Mouse (Mus musculus) lung, embryonic 16.5 days (tissue): Measurements from ENCODE around the gene Parp3. TPM values are rescaled to one million over a fixed set of nuclear protein-coding genes. Genes with fewer than 3 reads are reported as not detected.
A peak's percentile ranks its signal among the peaks of the same experiment; 100 is the strongest.

ENCODE experiments used
- ATAC-seq: fragments of 200-750 bp; cut with Nextera tagmentation; 2 replicates; pipeline ENCODE4 v1.8.0; 2017; ENCODE audit warnings: low read depth, mild to moderate bottlenecking, moderate library complexity
- H3K27ac ChIP-seq: fragments of 300-500 bp; sonication (generic); 2 replicates; pipeline ENCODE4 v1.5.1; 2014; ENCODE audit warnings: mild to moderate bottlenecking, control low read depth, low read length
- H3K27me3 ChIP-seq: fragments of 300-500 bp; sonication (generic); 2 replicates; pipeline ENCODE4 v1.6.1; 2014; ENCODE audit warnings: low read depth, low read length, mixed read lengths; ENCODE audit not compliant: control insufficient read depth, insufficient read depth
- H3K36me3 ChIP-seq: fragments of 300-500 bp; sonication (generic); 2 replicates; pipeline ENCODE4 v1.6.1; 2014; ENCODE audit warnings: low read length; ENCODE audit not compliant: control insufficient read depth, insufficient read depth
- H3K4me1 ChIP-seq: fragments of 300-500 bp; sonication (generic); replicated peaks from 2 replicates; pipeline ENCODE4 v1.6.1; 2014; ENCODE audit warnings: low read length, mixed read lengths; ENCODE audit not compliant: control insufficient read depth, insufficient read depth
- H3K4me2 ChIP-seq: fragments of 300-500 bp; sonication (generic); 2 replicates; pipeline ENCODE4 v1.6.1; 2014; ENCODE audit warnings: low read depth, low read length, control low read depth
- H3K4me3 ChIP-seq: fragments of 300-500 bp; sonication (generic); 2 replicates; pipeline ENCODE4 v1.5.1; 2014; ENCODE audit warnings: mild to moderate bottlenecking, low read length, control low read depth
- H3K9ac ChIP-seq: fragments of 300-500 bp; sonication (generic); 2 replicates; pipeline ENCODE4 v1.6.1; 2014; ENCODE audit warnings: low read length, control low read depth
- H3K9me3 ChIP-seq: fragments of 300-500 bp; sonication (generic); 2 replicates; pipeline ENCODE4 v1.6.1; 2016; ENCODE audit warnings: low read length; ENCODE audit not compliant: control insufficient read depth
- WGBS: fragments of 180-500 bp; shearing (Covaris S2); extraction: QIAGEN DNeasy Blood & Tissue Kit; methylation state at CpG from one replicate; pipeline ENCODE4 v1.1.7; 2014; 5-methylcytosine and 5-hydroxymethylcytosine counted together
- polyA plus RNA-seq: library from polyadenylated mRNA; unstranded; fragments of >200 nt; fragmentation: Nextera tagmentation; extraction: Ambion mirVana; gene quantifications from 2 replicates; pipeline ENCODE4 v1.2.1, GENCODE M21; 2015

Parp3 gene
- polyA plus RNA-seq, 1 experiment from 2014 or later: 4.7 TPM

DNA sequence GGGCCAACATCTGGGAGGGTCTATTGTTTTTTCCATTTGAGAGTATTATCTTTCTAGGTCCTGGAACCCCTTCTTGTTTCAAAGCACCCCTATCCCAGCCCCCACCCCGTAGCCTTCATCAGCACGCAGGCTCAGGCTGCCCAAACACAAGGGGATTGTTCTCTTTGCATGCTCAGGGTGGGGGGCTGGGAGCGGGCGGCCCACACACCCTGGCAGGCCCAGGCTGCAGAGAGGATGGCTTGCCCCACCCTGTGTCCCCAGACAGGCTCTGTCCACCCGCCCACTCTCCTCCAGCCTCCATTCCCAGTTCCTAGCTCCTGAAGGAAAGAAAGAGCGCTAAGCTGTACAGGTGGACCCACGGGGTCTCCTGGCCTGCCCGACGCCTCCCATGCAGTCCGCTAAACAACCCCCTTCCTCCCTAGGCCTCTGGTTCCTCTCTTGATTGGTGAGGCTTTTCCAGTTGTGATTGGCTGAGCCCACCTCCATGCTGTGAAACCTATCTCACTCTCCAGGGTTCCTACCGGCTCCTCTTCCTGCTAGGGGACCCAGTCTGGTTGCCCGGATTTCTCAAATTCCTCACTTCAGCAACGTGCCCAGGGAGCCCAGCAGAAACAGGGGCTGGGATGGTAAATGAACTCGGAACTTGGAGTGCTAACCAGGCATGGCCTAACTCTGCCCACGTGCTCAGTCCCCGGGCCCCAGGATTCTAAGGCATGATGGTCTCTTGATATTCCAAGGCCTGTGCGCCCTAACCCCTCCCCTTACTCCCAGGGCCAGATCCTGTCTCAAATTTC, 21.7 kb downstream of the Parp3 start:
- Histone ChIP-seq H3K36me3 (no peaks in the 10 kb centered on the region), H3K9me3 (no peaks in the 10 kb centered on the region), H3K4me1 (peaks cover 46% of the 10 kb centered on the region), H3K9ac (peak overlapping the region; percentile 82), H3K27ac (peak overlapping the region; percentile 70), H3K4me3 (peak overlapping the region; percentile 70), H3K4me2 (peak overlapping the region; percentile 88), H3K27me3 (no peaks in the 10 kb centered on the region)
- 4% methylated on average over 17 of the region's 17 CpGs for WGBS
- ATAC-seq: no peak

DNA sequence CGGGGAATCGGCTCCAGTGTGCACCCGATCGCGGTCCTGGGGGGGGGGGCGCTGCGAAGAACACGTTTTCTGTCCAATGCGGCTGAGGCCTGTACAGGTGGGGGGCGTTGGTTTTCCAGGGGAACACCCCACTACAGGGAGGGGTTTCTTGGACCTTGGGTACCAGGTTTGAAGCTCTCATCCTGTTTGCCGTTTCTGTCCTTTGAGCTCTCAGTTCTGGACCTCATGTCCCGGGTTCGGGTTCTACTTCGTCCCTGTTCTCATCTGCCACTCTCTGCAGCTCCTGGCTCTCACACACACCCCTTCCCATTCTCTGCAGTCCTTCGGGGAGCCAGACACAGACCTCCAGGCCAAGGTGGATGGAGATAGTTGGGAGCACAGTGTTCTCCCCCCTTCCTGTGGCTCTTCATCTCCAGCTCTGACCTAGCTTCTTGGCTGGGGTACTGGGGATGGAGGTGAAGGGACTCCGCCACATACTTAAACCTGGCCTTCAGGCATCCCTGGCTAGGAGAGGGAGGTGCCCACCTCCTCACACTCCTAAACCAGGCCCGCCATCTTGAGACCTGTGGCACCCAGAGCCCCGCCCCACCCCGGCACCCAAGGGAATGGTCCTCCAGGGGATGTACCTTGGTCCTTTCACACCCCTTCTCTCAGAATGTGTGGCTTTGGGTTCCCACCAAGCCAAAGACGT, 22.5 kb downstream of the Parp3 start:
- peak; percentile 10 for ATAC-seq
- Histone ChIP-seq H3K4me3 (peak overlapping the region; percentile 70), H3K4me1 (peaks cover 49% of the 10 kb centered on the region), H3K9ac (peak overlapping the region; percentile 82), H3K4me2 (peak overlapping the region; percentile 88), H3K36me3 (no peaks in the 10 kb centered on the region), H3K27me3 (no peaks in the 10 kb centered on the region), H3K9me3 (no peaks in the 10 kb centered on the region), H3K27ac (peak overlapping the region; percentile 83)
- 3% methylated on average over 18 of the region's 20 CpGs for WGBS

DNA sequence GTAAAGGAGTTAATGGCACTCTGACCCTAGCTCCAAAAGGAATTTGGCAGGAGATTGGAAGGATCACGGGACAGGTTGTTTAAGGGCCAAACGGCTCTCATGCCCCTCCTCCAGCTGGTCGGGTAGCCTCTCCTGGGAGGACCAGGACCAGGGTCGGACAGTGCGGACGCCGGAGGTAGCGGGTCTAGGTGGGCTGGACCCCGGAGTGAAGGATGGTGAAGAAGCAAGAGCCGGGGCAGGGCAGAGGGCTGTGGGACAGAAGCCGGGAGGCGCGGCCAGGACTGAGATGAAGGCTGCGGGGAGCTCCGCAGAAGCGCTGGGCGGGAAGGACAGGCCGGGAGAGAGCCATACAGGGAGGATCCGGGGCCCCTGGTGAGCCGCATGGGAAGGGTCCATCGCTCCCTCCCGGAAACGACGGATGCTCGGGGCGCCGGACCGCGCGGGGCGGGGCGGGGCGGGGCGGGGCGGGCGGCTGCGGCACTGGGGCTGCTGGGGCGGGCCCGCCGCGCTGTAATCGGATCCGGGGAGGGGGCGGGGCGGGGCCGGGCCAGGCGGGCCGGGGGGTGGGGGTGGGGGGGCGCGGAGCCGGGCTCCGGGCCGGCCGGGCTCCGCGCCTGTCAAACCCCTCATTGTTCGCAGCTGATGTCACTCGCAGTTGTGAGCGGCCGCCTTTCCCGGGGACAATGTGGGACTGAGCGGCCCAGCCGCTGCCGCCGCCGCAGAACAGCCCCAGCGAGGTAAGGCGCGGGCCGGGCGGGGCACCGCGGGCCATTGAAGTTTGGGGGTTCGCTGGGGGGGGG, 23.3 kb downstream of the Parp3 start, which contains the start of gene Pcbp4:
TSS of gene Pcbp4 (plus strand) at position 21 of the 800 bp plus-strand sequence.
- H3K4me2 ChIP-seq: peak within 1 kb of the TSS; percentile 88
- H3K4me3 ChIP-seq: peak within 1 kb of the TSS; percentile 70
- H3K9ac ChIP-seq: peak within 1 kb of the TSS; percentile 82
- H3K27me3 ChIP-seq: no peaks in the 10 kb centered on the region
- H3K4me1 ChIP-seq: peaks cover 53% of the 10 kb centered on the region
- peak within 1 kb of the TSS; percentile 83 for H3K27ac ChIP-seq
- peak; percentile 73 for ATAC-seq
- no peaks in the 10 kb centered on the region for H3K9me3 ChIP-seq
- H3K36me3 ChIP-seq: no peaks in the 10 kb centered on the region
- under 1% methylated on average over 44 of the region's 74 CpGs for WGBS

DNA sequence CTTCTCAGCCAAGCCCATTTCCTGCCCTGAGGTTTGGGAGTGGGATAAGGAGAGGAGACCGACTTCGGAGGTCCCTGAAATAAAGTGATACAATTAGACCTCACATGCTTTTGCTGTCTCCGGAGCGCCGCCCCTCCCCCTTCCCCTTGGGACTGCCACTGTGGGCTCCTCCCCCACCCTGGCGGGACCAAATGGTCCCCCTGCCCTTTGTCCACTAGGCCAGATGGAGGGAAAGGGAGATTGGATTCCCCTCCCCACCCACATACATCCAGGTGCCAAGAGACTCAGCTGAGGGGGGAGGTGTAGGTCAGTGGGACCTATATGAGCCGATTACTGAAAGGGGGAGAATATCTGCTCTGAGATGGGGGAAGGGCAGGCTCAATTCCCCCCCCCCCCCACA, 23.9 kb downstream of the Parp3 start:
- no peaks in the 10 kb centered on the region for H3K36me3 ChIP-seq
- WGBS: 4% methylated on average over 7 of the region's 7 CpGs

DNA sequence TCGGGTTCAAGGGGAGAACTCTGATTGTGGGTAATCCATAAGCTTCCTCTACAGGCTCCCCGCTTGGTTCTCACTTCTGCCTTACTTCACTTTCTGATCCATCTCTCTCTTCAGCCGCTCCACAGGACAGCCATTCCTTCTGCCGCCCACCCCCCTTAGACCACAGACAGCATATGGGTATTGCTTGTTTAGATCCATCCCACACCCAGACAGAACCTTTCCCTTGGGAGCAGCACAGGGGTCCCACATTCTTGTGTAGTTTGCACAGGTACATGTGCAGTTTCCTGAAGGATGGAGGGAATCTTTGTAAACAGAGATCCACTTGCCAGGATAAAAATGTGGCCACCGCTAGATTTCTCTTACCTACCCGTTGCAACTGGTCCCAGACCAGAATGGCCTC, 24.4 kb downstream of the Parp3 start:
- Histone ChIP-seq H3K9me3 (no peaks in the 10 kb centered on the region), H3K27ac (no peak overlapping the region), H3K36me3 (no peaks in the 10 kb centered on the region), H3K4me1 (peaks cover 62% of the 10 kb centered on the region), H3K27me3 (no peaks in the 10 kb centered on the region), H3K9ac (no peak overlapping the region), H3K4me2 (no peak overlapping the region), H3K4me3 (no peak overlapping the region)
- 47% methylated on average over 6 of the region's 6 CpGs for WGBS
- no peak for ATAC-seq

More for the DNA sequence above, 23.9 kb downstream of the Parp3 start:
- H3K27ac ChIP-seq: no peak overlapping the region
- peak overlapping the region; percentile 75 for H3K9ac ChIP-seq
- H3K4me3 ChIP-seq: peak overlapping the region; percentile 70
- no peaks in the 10 kb centered on the region for H3K27me3 ChIP-seq
- ATAC-seq: no peak
- H3K4me2 ChIP-seq: peak overlapping the region; percentile 88
- H3K4me1 ChIP-seq: peaks cover 59% of the 10 kb centered on the region
- no peaks in the 10 kb centered on the region for H3K9me3 ChIP-seq

DNA sequence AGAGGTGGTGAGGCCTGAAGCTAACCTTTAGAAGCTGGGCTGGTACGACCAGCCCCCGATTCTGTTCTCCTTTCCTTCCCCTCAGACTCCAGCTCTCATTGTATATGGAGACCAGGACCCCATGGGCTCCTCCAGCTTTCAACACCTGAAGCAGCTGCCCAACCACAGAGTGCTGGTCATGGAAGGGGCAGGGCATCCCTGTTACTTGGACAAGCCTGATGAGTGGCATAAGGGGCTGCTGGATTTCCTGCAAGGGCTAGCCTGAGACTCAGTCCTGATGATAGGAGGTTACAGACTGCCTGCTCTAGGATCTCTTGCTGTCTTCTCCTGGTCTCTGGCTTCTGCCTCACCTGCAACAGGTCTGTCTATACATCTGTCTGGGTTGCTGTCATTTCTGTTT, 24.9 kb downstream of the Parp3 start:
- Histone ChIP-seq H3K9ac (no peak overlapping the region), H3K4me1 (peaks cover 60% of the 10 kb centered on the region), H3K27ac (no peak overlapping the region), H3K36me3 (no peaks in the 10 kb centered on the region), H3K4me2 (no peak overlapping the region), H3K4me3 (no peak overlapping the region), H3K27me3 (no peaks in the 10 kb centered on the region), H3K9me3 (no peaks in the 10 kb centered on the region)
- 41% methylated on average over 2 of the region's 2 CpGs for WGBS
- no peak for ATAC-seq

DNA sequence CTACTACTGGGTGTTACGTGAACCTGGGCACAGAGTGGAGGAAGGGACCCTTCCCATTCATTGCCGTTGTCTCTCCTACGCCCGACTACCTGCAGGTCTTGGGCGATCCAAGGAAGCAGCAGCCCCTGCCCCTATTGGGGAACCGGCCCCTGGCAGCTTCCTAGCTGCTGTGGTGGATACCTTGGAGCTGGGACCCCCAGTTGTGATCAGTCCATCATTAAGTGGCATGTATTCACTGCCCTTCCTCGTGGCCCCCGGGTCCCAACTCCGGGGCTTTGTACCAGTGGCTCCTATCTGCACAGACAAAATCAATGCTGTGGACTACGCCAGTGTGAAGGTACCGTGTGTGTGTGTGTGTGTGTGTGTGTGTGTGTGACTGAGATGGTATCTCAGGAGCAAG, 25.5 kb downstream of the Parp3 start:
- no peaks in the 10 kb centered on the region for H3K27me3 ChIP-seq
- no peak for ATAC-seq
- no peaks in the 10 kb centered on the region for H3K9me3 ChIP-seq
- H3K4me2 ChIP-seq: no peak overlapping the region
- H3K27ac ChIP-seq: no peak overlapping the region
- H3K9ac ChIP-seq: no peak overlapping the region
- no peak overlapping the region for H3K4me3 ChIP-seq
- peaks cover 58% of the 10 kb centered on the region for H3K4me1 ChIP-seq
- H3K36me3 ChIP-seq: no peaks in the 10 kb centered on the region
- 61% methylated on average over 11 of the region's 11 CpGs for whole genome bisulfite sequencing

DNA sequence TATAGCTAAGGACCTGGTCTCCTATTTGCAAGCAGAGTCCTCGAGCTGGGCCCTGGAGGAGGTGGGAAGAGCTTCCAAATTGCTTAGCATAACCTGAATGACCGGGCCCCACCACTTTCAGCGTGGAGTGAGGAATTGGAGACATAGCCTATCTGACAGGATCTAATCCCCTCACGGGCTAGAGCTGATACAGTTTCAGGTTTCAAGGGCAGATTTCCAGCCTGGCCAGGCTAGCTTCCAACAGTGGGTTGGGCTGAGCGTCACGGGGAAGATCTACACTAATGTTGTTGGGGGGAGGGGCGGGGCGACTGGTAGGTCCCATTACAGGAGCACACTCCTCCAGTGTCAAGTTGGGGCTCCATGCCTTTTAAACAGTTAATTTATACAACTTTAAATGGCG, 26.1 kb downstream of the Parp3 start:
- 7% methylated on average over 9 of the region's 9 CpGs for WGBS
- peak overlapping the region; percentile 18 for H3K27ac ChIP-seq
- 0 out of 2 replicates have a peak, but pooled peaks have one; percentile 8 for ATAC-seq
- no peak overlapping the region for H3K4me3 ChIP-seq
- H3K4me2 ChIP-seq: no peak overlapping the region; the same call in 1 of the 2 replicates
- H3K4me1 ChIP-seq: peaks cover 54% of the 10 kb centered on the region
- no peaks in the 10 kb centered on the region for H3K9me3 ChIP-seq
- H3K27me3 ChIP-seq: no peaks in the 10 kb centered on the region
- H3K36me3 ChIP-seq: no peaks in the 10 kb centered on the region
- H3K9ac ChIP-seq: no peak overlapping the region; the same call in 1 of the 2 replicates

DNA sequence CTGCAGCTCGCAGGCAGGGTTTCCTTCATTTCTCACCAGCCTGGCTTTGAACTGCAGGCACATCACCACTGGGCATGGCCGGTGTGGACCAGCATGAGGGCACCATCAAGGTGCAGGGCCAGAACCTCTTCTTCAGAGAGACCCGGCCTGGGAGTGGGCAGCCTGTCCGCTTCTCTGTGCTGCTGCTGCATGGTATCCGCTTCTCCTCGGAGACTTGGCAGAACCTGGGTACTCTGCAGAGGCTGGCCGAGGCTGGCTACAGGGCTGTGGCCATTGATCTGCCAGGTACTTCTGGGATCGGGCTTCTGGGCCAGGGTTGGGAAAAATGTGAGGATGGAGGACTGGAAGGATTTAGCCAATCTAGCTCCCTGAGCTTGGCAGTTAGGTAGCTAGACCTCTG, 26.8 kb downstream of the Parp3 start:
- H3K4me2 ChIP-seq: no peak overlapping the region
- no peak overlapping the region; the same call in 1 of the 2 replicates for H3K27ac ChIP-seq
- H3K4me3 ChIP-seq: no peak overlapping the region
- peaks cover 46% of the 10 kb centered on the region for H3K4me1 ChIP-seq
- H3K36me3 ChIP-seq: no peaks in the 10 kb centered on the region
- ATAC-seq: no peak
- H3K27me3 ChIP-seq: no peaks in the 10 kb centered on the region
- H3K9ac ChIP-seq: no peak overlapping the region
- no peaks in the 10 kb centered on the region for H3K9me3 ChIP-seq
- 81% methylated on average over 8 of the region's 8 CpGs for WGBS
